Mouse (Mus musculus) thymus, postnatal 10 days (tissue): Measurements from ENCODE around the gene Gm20388.
A peak's percentile ranks its signal among the peaks of the same experiment; 100 is the strongest.

Source experiments
- DNase-seq, 2 experiments: peaks; one replicate each; pipeline ENCODE4 v3.0.0; 2021; ENCODE audit warnings: low spot score in 2 of 2

The Gm20388 gene

GRCm38 (mm10) chr8:122252366-122252765 lies 2341.7 kb downstream of the Gm20388 start:
- DNase-seq, result no peak

- DNase-seq, result peak; percentile 23 to 68
These were observed 2348.7 kb downstream of the Gm20388 start for GRCm38 (mm10) chr8:122259351-122259750.

GRCm38 (mm10) chr8:122260755-122261154 lies 2350.1 kb downstream of the Gm20388 start:
- no peak for DNase-seq

GRCm38 (mm10) chr8:122262835-122263234 lies 2352.2 kb downstream of the Gm20388 start:
- DNase-seq, result no peak

GRCm38 (mm10) chr8:122264243-122264642 lies 2353.6 kb downstream of the Gm20388 start:
- no peak for DNase-seq

GRCm38 (mm10) chr8:122265522-122265921 lies 2354.9 kb downstream of the Gm20388 start:
- no peak for DNase-seq

- DNase-seq, result no peak
These were observed 2356.2 kb downstream of the Gm20388 start for GRCm38 (mm10) chr8:122266867-122267266.

- no peak for DNase-seq
These were observed 2358.2 kb downstream of the Gm20388 start for GRCm38 (mm10) chr8:122268861-122269260.

GRCm38 (mm10) chr8:122269404-122269803 lies 2358.8 kb downstream of the Gm20388 start:
- peak; percentile 55 to 87 for DNase-seq

GRCm38 (mm10) chr8:122270555-122270954 lies 2359.9 kb downstream of the Gm20388 start:
- no peak for DNase-seq

GRCm38 (mm10) chr8:122273152-122273551 lies 2362.5 kb downstream of the Gm20388 start:
- DNase-seq, result peak; percentile 79 to 94

- no peak for DNase-seq
These were observed 2363.2 kb downstream of the Gm20388 start for GRCm38 (mm10) chr8:122273826-122274225.

- no peak for DNase-seq
These were observed 2364.2 kb downstream of the Gm20388 start for GRCm38 (mm10) chr8:122274651-122275391.

GRCm38 (mm10) chr8:122276308-122276707 lies 2365.7 kb downstream of the Gm20388 start:
- no peak for DNase-seq

- DNase-seq, result no peak
These were observed 2366.8 kb downstream of the Gm20388 start for GRCm38 (mm10) chr8:122277204-122277995.

GRCm38 (mm10) chr8:122280156-122280555 lies 2369.5 kb downstream of the Gm20388 start:
- no peak for DNase-seq

GRCm38 (mm10) chr8:122280588-122281316 lies 2370.1 kb downstream of the Gm20388 start:
- DNase-seq, result peak in 1 of 2 experiments; percentile 29

- peak; percentile 98 to 99 for DNase-seq
These were observed 2370.8 kb downstream of the Gm20388 start for GRCm38 (mm10) chr8:122281317-122282034.

- no peak for DNase-seq
These were observed 2371.4 kb downstream of the Gm20388 start, which contains the start of gene Zfpm1 for GRCm38 (mm10) chr8:122282035-122282358. Zfpm1 (plus strand) TSS chr8:122282141.

GRCm38 (mm10) chr8:122282501-122283355 lies 2372.1 kb downstream of the Gm20388 start:
- peak; percentile 53 to 59 for DNase-seq
